Mouse (Mus musculus) ES-E14 (cell line): ENCODE results near the gene Erc2.
"Not testable (repeated sequence)": the region's sequence is repeated elsewhere in the genome, so short reads cannot be mapped to it uniquely, and the experiment has no call there.

Experiments used
- CHD2 ChIP-seq: IDR thresholded peaks from 2 replicates; pipeline ENCODE4 v1.6.1; 2014; ENCODE audit warnings: mild to moderate bottlenecking, low read depth, low read length, inconsistent platforms
- HCFC1 ChIP-seq: IDR thresholded peaks from 2 replicates; pipeline ENCODE4 v1.6.1; 2012; ENCODE audit warnings: low read length, inconsistent platforms, borderline replicate concordance; ENCODE audit not compliant: insufficient read depth
- MAFK ChIP-seq: IDR thresholded peaks from 2 replicates; pipeline ENCODE4 v1.6.1; 2014; ENCODE audit warnings: mild to moderate bottlenecking, low read depth, low read length, inconsistent platforms; ENCODE audit not compliant: insufficient read depth
- ZC3H11A ChIP-seq: IDR thresholded peaks from 2 replicates; pipeline ENCODE4 v1.6.1; 2012; ENCODE audit warnings: low read depth, mild to moderate bottlenecking, inconsistent platforms, low read length, borderline replicate concordance
- ZNF384 ChIP-seq: IDR thresholded peaks from 2 replicates; pipeline ENCODE4 v1.6.1; 2012; ENCODE audit warnings: low read depth, low read length, inconsistent platforms

GRCm38 (mm10) chr14:27886337-27886736, 264.1 kb downstream of the Erc2 start:
- not testable (repeated sequence) for TF ChIP-seq MAFK, ZC3H11A, HCFC1, CHD2, ZNF384
